ENCODE assay signal across 9 mouse cellular contexts in genomic region chr17:34629796-34630603, GRCm38 (mm10). TPM values are rescaled to one million over a fixed set of nuclear protein-coding genes. Genes with fewer than 3 reads are reported as not detected.
A peak's percentile ranks its signal among the peaks of the same experiment; 100 is the strongest.
DNase-seq lines count a peak whose midpoint lies in the region; ATAC-seq and TF ChIP-seq lines count a peak whose summit lies in the region.
"Had no signal": no experiment of that assay in that cellular context is flagged by ENCODE, and none has a peak within 500 bp of the region (broad histone marks: within the 10 kb centered on the region; RNA-seq: fewer than 3 reads in every experiment).

No protein-coding gene starts in this region.

- TF ChIP-seq POLR2A in heart, adult 2 months (IDR thresholded peaks at IDR 0.05; ENCODE audit: insufficient read depth, low read depth, low read length) = no peak

- 51% methylated on average over 12 of the region's 12 CpGs for whole genome bisulfite sequencing in heart, adult 2 months
- 17% methylated on average over 12 of the region's 12 CpGs for WGBS in forebrain, embryonic 12.5 days
- WGBS in midbrain, embryonic 11.5 days = 11% methylated on average over 12 of the region's 12 CpGs

- H3K36me3 ChIP-seq in heart, adult 2 months (ENCODE audit: control insufficient read depth, insufficient read depth, low read length) = no peaks in the 10 kb centered on the region
- no peaks in the 10 kb centered on the region for H3K36me3 ChIP-seq in forebrain, embryonic 12.5 days (replicated peaks)
- H3K36me3 ChIP-seq in midbrain, embryonic 11.5 days (ENCODE audit: control insufficient read depth, insufficient read depth, low read length) = no peaks in the 10 kb centered on the region

- TF ChIP-seq EP300 in heart, adult 2 months (IDR thresholded peaks at IDR 0.05; ENCODE audit: insufficient read depth, low read depth, low read length) = no peak

- 0 out of 2 replicates have a peak overlapping the region, but pooled peaks have one; percentile 4 for H3K9ac ChIP-seq in heart, adult 2 months (ENCODE audit: low read depth, low read length)
- H3K9ac ChIP-seq in forebrain, embryonic 12.5 days = peak overlapping the region; percentile 73
- peak overlapping the region; percentile 36; the same call in 1 of the 2 replicates for H3K9ac ChIP-seq in midbrain, embryonic 11.5 days (ENCODE audit: low read length)

- no peak for DNase-seq in heart, adult 2 months
- no peak for DNase-seq in heart, postnatal 4 days
- peak; percentile 27 to 36 for DNase-seq in B cell, adult 2 months
- peak; percentile 89 for DNase-seq in midbrain, embryonic 11.5 days (ENCODE audit: low spot score, missing footprints)
- DNase-seq in gastrocnemius, postnatal 36 days = no peak
- DNase-seq in right cerebral cortex, postnatal 4 days = no peak
- no peak for DNase-seq in lung, adult 18-20 months

- no peak overlapping the region; the same call in 1 of the 2 replicates for H3K27ac ChIP-seq in heart, adult 2 months
- H3K27ac ChIP-seq in forebrain, embryonic 12.5 days = no peak overlapping the region
- no peak overlapping the region for H3K27ac ChIP-seq in midbrain, embryonic 11.5 days (ENCODE audit: low read depth, low read length)

- H3K4me2 ChIP-seq in forebrain, embryonic 12.5 days = peak overlapping the region; percentile 87
- peak overlapping the region; percentile 73 for H3K4me2 ChIP-seq in midbrain, embryonic 11.5 days

- H3K4me1 ChIP-seq in heart, adult 2 months (ENCODE audit: control insufficient read depth, insufficient read depth, low read length) = peaks cover 5% of the 10 kb centered on the region
- peaks cover 64% of the 10 kb centered on the region for H3K4me1 ChIP-seq in forebrain, embryonic 12.5 days
- peaks cover 47% of the 10 kb centered on the region for H3K4me1 ChIP-seq in midbrain, embryonic 11.5 days (ENCODE audit: control insufficient read depth, insufficient read depth, low read length)

- no peaks in the 10 kb centered on the region for H3K27me3 ChIP-seq in heart, adult 2 months (ENCODE audit: control insufficient read depth, insufficient read depth, low read length)
- peaks cover 53% of the 10 kb centered on the region for H3K27me3 ChIP-seq in forebrain, embryonic 12.5 days
- peaks cover 26% of the 10 kb centered on the region for H3K27me3 ChIP-seq in midbrain, embryonic 11.5 days (ENCODE audit: control insufficient read depth, insufficient read depth, low read length)

- H3K79me2 ChIP-seq in heart, adult 2 months (replicated peaks; ENCODE audit: control insufficient read depth, insufficient read depth, low read length) = no peaks in the 10 kb centered on the region

- intact Hi-C loops in heart, adult 2 months (cut with DNase I) = no loop called here
- intact Hi-C loops in gastrocnemius, postnatal 36 days (cut with DNase I) = no loop called here

- ATAC-seq in forebrain, embryonic 12.5 days (ENCODE audit: low FRiP score) = no peak
- no peak for ATAC-seq in midbrain, embryonic 11.5 days (ENCODE audit: low FRiP score)

- H3K9me3 ChIP-seq in forebrain, embryonic 12.5 days = no peaks in the 10 kb centered on the region
- H3K9me3 ChIP-seq in midbrain, embryonic 11.5 days (ENCODE audit: control insufficient read depth, low read length) = no peaks in the 10 kb centered on the region

- peak overlapping the region; percentile 21 for H3K4me3 ChIP-seq in heart, adult 2 months
- H3K4me3 ChIP-seq in forebrain, embryonic 12.5 days (replicated peaks) = peak overlapping the region; percentile 38
- H3K4me3 ChIP-seq in midbrain, embryonic 11.5 days (ENCODE audit: low read depth, low read length) = peak overlapping the region; percentile 23

- no peak for TF ChIP-seq CTCF in heart, adult 2 months (IDR thresholded peaks at IDR 0.05)

RNA-seq across cellular contexts. Expression of gene Prrt1, which starts 0.7 kb away (rescaled TPM):
- total RNA-seq in heart, adult 2 months (2021) = 1 to 10 TPM in 1 of 2 experiments, under 1 TPM in 1; 0.86 to 1.4 TPM
- 2.7 and 7.0 TPM in 2 replicates for polyA plus RNA-seq in heart, adult 2 months (2012; rRNA removed)
- total RNA-seq in heart, postnatal 4 days (2021) = under 1 TPM; 0.52 to 0.91 TPM
- 2.9 and 3.9 TPM in 2 replicates for polyA plus RNA-seq in forebrain, embryonic 12.5 days (2016; fragmentation: Nextera tagmentation; extraction: Ambion mirVana)
- 1.8 and 2.4 TPM in 2 replicates for polyA plus RNA-seq in midbrain, embryonic 11.5 days (2014; fragmentation: Nextera tagmentation; extraction: Ambion mirVana)
- total RNA-seq in gastrocnemius, postnatal 36 days (2021) = 1 to 10 TPM in 1 of 2 experiments, under 1 TPM in 1; 0.35 to 1.5 TPM
- polyA plus RNA-seq: C2C12 had no signal

RNA-seq across cellular contexts. Expression of gene Ppt2, which starts 1.7 kb away (rescaled TPM):
- 10 to 100 TPM; 53.0 to 63.9 TPM for total RNA-seq in heart, adult 2 months (2021)
- polyA plus RNA-seq in heart, adult 2 months (2012; rRNA removed) = 50.5 and 55.7 TPM in 2 replicates
- 10 to 100 TPM; 37.8 to 41.8 TPM for total RNA-seq in heart, postnatal 4 days (2021)
- polyA plus RNA-seq in forebrain, embryonic 12.5 days (2016; fragmentation: Nextera tagmentation; extraction: Ambion mirVana) = 20.3 and 21.2 TPM in 2 replicates
- polyA plus RNA-seq in midbrain, embryonic 11.5 days (2014; fragmentation: Nextera tagmentation; extraction: Ambion mirVana) = 25.8 and 26.4 TPM in 2 replicates
- 10 to 100 TPM; 36.2 to 40.0 TPM for total RNA-seq in gastrocnemius, postnatal 36 days (2021)

RNA-seq across cellular contexts. Expression of gene Egfl8, which starts 14.2 kb away (rescaled TPM):
- total RNA-seq in heart, adult 2 months (2021) = 1 to 10 TPM; 1.2 to 1.8 TPM
- polyA plus RNA-seq in heart, adult 2 months (2012; rRNA removed) = 2.4 and 3.4 TPM in 2 replicates
- total RNA-seq in heart, postnatal 4 days (2021) = 1 to 10 TPM; 2.5 to 3.4 TPM
- polyA plus RNA-seq in forebrain, embryonic 12.5 days (2016; fragmentation: Nextera tagmentation; extraction: Ambion mirVana) = 3.2 and 4.6 TPM in 2 replicates
- 3.3 and 3.8 TPM in 2 replicates for polyA plus RNA-seq in midbrain, embryonic 11.5 days (2014; fragmentation: Nextera tagmentation; extraction: Ambion mirVana)
- 1 to 10 TPM; 1.3 to 2.6 TPM for total RNA-seq in gastrocnemius, postnatal 36 days (2021)

RNA-seq across cellular contexts. Expression of gene Fkbpl, which starts 14.6 kb away (rescaled TPM):
- 1 to 10 TPM; 7.9 TPM for total RNA-seq in heart, adult 2 months (2021)
- 4.0 and 8.8 TPM in 2 replicates for polyA plus RNA-seq in heart, adult 2 months (2012; rRNA removed)
- 1 to 10 TPM; 6.1 to 9.5 TPM for total RNA-seq in heart, postnatal 4 days (2021)
- polyA plus RNA-seq in forebrain, embryonic 12.5 days (2016; fragmentation: Nextera tagmentation; extraction: Ambion mirVana) = 13.9 and 14.6 TPM in 2 replicates
- 14.4 and 15.1 TPM in 2 replicates for polyA plus RNA-seq in midbrain, embryonic 11.5 days (2014; fragmentation: Nextera tagmentation; extraction: Ambion mirVana)
- 1 to 10 TPM; 6.0 to 8.2 TPM for total RNA-seq in gastrocnemius, postnatal 36 days (2021)

RNA-seq across cellular contexts. Expression of gene Atf6b, which starts 16.9 kb away (rescaled TPM):
- total RNA-seq in heart, adult 2 months (2021) = 10 to 100 TPM; 15.3 to 18.4 TPM
- polyA plus RNA-seq in heart, adult 2 months (2012; rRNA removed) = 25.3 and 27.4 TPM in 2 replicates
- 10 to 100 TPM; 22.3 to 24.4 TPM for total RNA-seq in heart, postnatal 4 days (2021)
- polyA plus RNA-seq in forebrain, embryonic 12.5 days (2016; fragmentation: Nextera tagmentation; extraction: Ambion mirVana) = 107 and 109 TPM in 2 replicates
- polyA plus RNA-seq in midbrain, embryonic 11.5 days (2014; fragmentation: Nextera tagmentation; extraction: Ambion mirVana) = 68.2 and 77.6 TPM in 2 replicates
- total RNA-seq in gastrocnemius, postnatal 36 days (2021) = 1 to 10 TPM; 5.7 to 6.6 TPM

Comparison
In these comparisons a context has a peak if more than half of its experiments do, and no peak if none do; other contexts are left out.
1. DNase-seq: peak in B cell, adult 2 months (2 of 2) and midbrain, embryonic 11.5 days (single experiment); none in heart, adult 2 months (0 of 2), heart, postnatal 4 days (single experiment), gastrocnemius, postnatal 36 days (0 of 2), right cerebral cortex, postnatal 4 days (single experiment) and lung, adult 18-20 months (0 of 2).
2. H3K9ac ChIP-seq: peak in every context shown above with its lines; median percentile 73 in forebrain, embryonic 12.5 days; 36 in midbrain, embryonic 11.5 days; 4 in heart, adult 2 months.
3. Peak in every context shown above with its lines, with median percentiles within 50 percentile points of each other: H3K4me3 ChIP-seq.